Mouse (Mus musculus) right cerebral cortex, postnatal 10 days (tissue): ENCODE data around the gene Gm10799.
A peak's percentile ranks its signal among the peaks of the same experiment; 100 is the strongest.
"Not testable (repeated sequence)": the region's sequence is repeated elsewhere in the genome, so short reads cannot be mapped to it uniquely, and the experiment has no call there.

Source experiments
- DNase-seq, 2 experiments: peaks; one replicate each; pipeline ENCODE4 v3.0.0; 2021; ENCODE audit warnings: low spot score in 2 of 2

Gm10799 gene

GRCm38 (mm10) chr2:104065526-104065925 is 2.8 kb downstream of the Gm10799 start, which contains the start of gene Gm10912:
Gene Gm10912 (plus strand): TSS chr2:104065826.
- DNase-seq, result not testable (repeated sequence)

GRCm38 (mm10) chr2:104064152-104064551 is 4.2 kb downstream of the Gm10799 start:
- no peak for DNase-seq

- DNase-seq, result no peak
Measured at GRCm38 (mm10) chr2:104062665-104063064, 5.7 kb downstream of the Gm10799 start.

GRCm38 (mm10) chr2:104060996-104061395 is 7.4 kb downstream of the Gm10799 start:
- DNase-seq, result no peak

GRCm38 (mm10) chr2:104059786-104060185 is 8.6 kb downstream of the Gm10799 start:
- no peak for DNase-seq

GRCm38 (mm10) chr2:104058954-104059353 is 9.4 kb downstream of the Gm10799 start:
- DNase-seq, result no peak

GRCm38 (mm10) chr2:104058381-104058780 is 10.0 kb downstream of the Gm10799 start:
- no peak for DNase-seq

- DNase-seq, result no peak
Measured at GRCm38 (mm10) chr2:104044479-104045080, 23.8 kb downstream of the Gm10799 start.

GRCm38 (mm10) chr2:104043624-104044478 is 24.5 kb downstream of the Gm10799 start:
- DNase-seq, result no peak

GRCm38 (mm10) chr2:104042766-104043165 is 25.6 kb downstream of the Gm10799 start:
- DNase-seq, result no peak

- no peak for DNase-seq
Measured at GRCm38 (mm10) chr2:104041632-104042031, 26.7 kb downstream of the Gm10799 start.

- no peak for DNase-seq
Measured at GRCm38 (mm10) chr2:104038236-104038635, 30.1 kb downstream of the Gm10799 start.

GRCm38 (mm10) chr2:104036316-104036715 is 32.0 kb downstream of the Gm10799 start:
- DNase-seq, result no peak

GRCm38 (mm10) chr2:104035595-104035994 is 32.8 kb downstream of the Gm10799 start:
- no peak for DNase-seq

GRCm38 (mm10) chr2:104034832-104035472 is 33.4 kb downstream of the Gm10799 start:
- DNase-seq, result peak; percentile 72 to 78

- DNase-seq, result no peak
Measured at GRCm38 (mm10) chr2:104032056-104032455, 36.3 kb downstream of the Gm10799 start.

GRCm38 (mm10) chr2:104030381-104030780 is 38.0 kb downstream of the Gm10799 start:
- DNase-seq, result no peak

GRCm38 (mm10) chr2:104029074-104029473 is 39.3 kb downstream of the Gm10799 start:
- no peak for DNase-seq

- peak; percentile 32 to 46 for DNase-seq
Measured at GRCm38 (mm10) chr2:104028139-104028723, 40.1 kb downstream of the Gm10799 start, which contains the start of gene 4931422A03Rik. Gene 4931422A03Rik (minus strand): TSS chr2:104028361.

GRCm38 (mm10) chr2:104027458-104028138 is 40.8 kb downstream of the Gm10799 start, which contains the start of gene Fbxo3:
Gene Fbxo3 (plus strand): TSS chr2:104027721.
- peak; percentile 80 to 85 for DNase-seq

- DNase-seq, result no peak
Measured at GRCm38 (mm10) chr2:104024656-104025055, 43.7 kb downstream of the Gm10799 start.
